20 mouse cellular contexts compared by ENCODE assay signal in the genomic region with DNA sequence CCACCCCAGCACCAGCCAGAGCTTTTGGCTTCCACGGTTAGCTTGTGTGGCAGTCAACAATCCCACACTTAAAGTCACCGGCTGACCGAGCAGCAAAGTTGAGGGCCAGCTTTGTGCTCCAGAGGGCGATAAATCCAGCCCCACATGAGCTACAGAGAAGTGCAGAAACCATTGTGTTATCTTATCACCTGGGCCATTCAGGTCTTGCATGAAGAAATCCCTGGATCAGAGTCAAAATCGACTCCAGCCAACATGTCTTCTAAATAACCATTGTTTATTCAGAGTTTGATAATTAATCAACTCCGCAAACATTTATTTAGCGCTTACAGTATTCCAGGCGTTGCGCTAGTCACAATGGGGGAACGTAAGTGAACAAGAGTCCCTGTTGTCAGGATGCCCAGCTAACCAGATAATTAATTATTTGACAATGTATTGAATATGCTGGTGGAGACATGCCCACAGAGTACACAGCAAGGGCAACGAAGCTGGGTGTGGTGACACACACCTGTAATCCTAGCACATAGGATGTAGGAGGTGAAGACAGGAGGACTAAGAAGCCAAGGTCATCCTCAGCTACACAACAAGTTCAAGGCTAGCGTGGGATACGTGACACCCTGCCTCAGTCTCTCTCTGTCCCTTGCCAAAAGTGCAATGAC. TPM values are rescaled to one million over a fixed set of nuclear protein-coding genes. Genes with fewer than 3 reads are reported as not detected.
A peak's percentile ranks its signal among the peaks of the same experiment; 100 is the strongest.
DNase-seq lines count a peak whose midpoint lies in the region; ATAC-seq and TF ChIP-seq lines count a peak whose summit lies in the region.
"Had no signal": no experiment of that assay in that cellular context is flagged by ENCODE, and none has a peak within 500 bp of the region (broad histone marks: within the 10 kb centered on the region; RNA-seq: fewer than 3 reads in every experiment).

No protein-coding gene starts in this region.

- no peak overlapping the region for H3K4me3 ChIP-seq in liver, adult 2 months (ENCODE audit: insufficient read depth, low read depth, low read length)
- H3K4me3 ChIP-seq in liver, embryonic 11.5 days (ENCODE audit: low read depth, low read length), result no peak overlapping the region
- H3K4me3 ChIP-seq in intestine, embryonic 15.5 days (replicated peaks), result no peak overlapping the region
- H3K4me3 ChIP-seq in liver, embryonic 16.5 days (ENCODE audit: low read depth, low read length), result no peak overlapping the region
- no peak overlapping the region for H3K4me3 ChIP-seq in stomach, embryonic 16.5 days (replicated peaks; ENCODE audit: low read length)
- H3K4me3 ChIP-seq in forebrain, embryonic 13.5 days, result no peak overlapping the region
- no peak overlapping the region for H3K4me3 ChIP-seq in kidney, adult 2 months (ENCODE audit: insufficient read depth, low read depth, low read length)
- H3K4me3 ChIP-seq: embryonic facial prominence, embryonic 10.5 days; heart, embryonic 13.5 days; hindbrain, embryonic 15.5 days had no signal

- H3K9ac ChIP-seq in liver, adult 2 months (ENCODE audit: low read depth, low read length), result no peak overlapping the region
- no peak overlapping the region for H3K9ac ChIP-seq in liver, embryonic 11.5 days (ENCODE audit: low read depth, low read length)
- no peak overlapping the region for H3K9ac ChIP-seq in intestine, embryonic 15.5 days
- H3K9ac ChIP-seq in liver, embryonic 16.5 days (ENCODE audit: low read depth, low read length), result no peak overlapping the region
- no peak overlapping the region for H3K9ac ChIP-seq in stomach, embryonic 16.5 days (ENCODE audit: low read length)
- no peak overlapping the region for H3K9ac ChIP-seq in forebrain, embryonic 13.5 days
- H3K9ac ChIP-seq: heart, embryonic 13.5 days; hindbrain, embryonic 15.5 days had no signal

- peak; percentile 99 for DNase-seq in liver, adult 2 months (ENCODE audit: extremely low read depth, low read depth, low spot score)
- no peak for DNase-seq in liver, embryonic 11.5 days (ENCODE audit: low spot score)
- DNase-seq in kidney, adult 2 months, result no peak
- no peak for DNase-seq in left cerebral cortex, postnatal 14 days (ENCODE audit: low spot score in 2 of 2)
- DNase-seq: adrenal gland, postnatal 14 days; cerebellum, adult 18-20 months; cerebellum, postnatal 10 days; gastrocnemius, postnatal 10 days; heart, postnatal 36 days had no signal

- no peaks in the 10 kb centered on the region for H3K27me3 ChIP-seq in liver, adult 2 months (ENCODE audit: control insufficient read depth, insufficient read depth, low read length)
- no peaks in the 10 kb centered on the region for H3K27me3 ChIP-seq in liver, embryonic 11.5 days (replicated peaks; ENCODE audit: control insufficient read depth, insufficient read depth, low read length)
- no peaks in the 10 kb centered on the region for H3K27me3 ChIP-seq in intestine, embryonic 15.5 days (replicated peaks)
- no peaks in the 10 kb centered on the region for H3K27me3 ChIP-seq in liver, embryonic 16.5 days (ENCODE audit: control insufficient read depth, insufficient read depth, low read depth, low read length)
- H3K27me3 ChIP-seq in stomach, embryonic 16.5 days (ENCODE audit: control insufficient read depth, insufficient read depth, low read length), result no peaks in the 10 kb centered on the region; the same call in 1 of the 2 replicates
- no peaks in the 10 kb centered on the region for H3K27me3 ChIP-seq in forebrain, embryonic 13.5 days
- no peaks in the 10 kb centered on the region for H3K27me3 ChIP-seq in kidney, adult 2 months (replicated peaks; ENCODE audit: control insufficient read depth, insufficient read depth, low read length)
- H3K27me3 ChIP-seq: CH12.LX; heart, embryonic 13.5 days; hindbrain, embryonic 15.5 days; Patski had no signal

- peak; percentile 35 for TF ChIP-seq CTCF in liver, adult 2 months (IDR thresholded peaks at IDR 0.05; ENCODE audit: low read depth, low read length)
- TF ChIP-seq CTCF in kidney, adult 2 months (conservative IDR thresholded peaks at IDR 0.05; ENCODE audit: insufficient read depth, insufficient read length, low read depth, low read length), result no peak; the same call in 1 of the 2 replicates

- 22% methylated on average over 13 of the region's 13 CpGs for WGBS in liver, adult 2 months
- WGBS in liver, embryonic 11.5 days, result 73% methylated on average over 13 of the region's 13 CpGs
- WGBS in intestine, embryonic 15.5 days, result 56% methylated on average over 13 of the region's 13 CpGs
- 63% methylated on average over 13 of the region's 13 CpGs for WGBS in liver, embryonic 16.5 days (ENCODE audit: insufficient replicate concordance)
- WGBS in stomach, embryonic 16.5 days, result 56% methylated on average over 13 of the region's 13 CpGs
- 85% methylated on average over 13 of the region's 13 CpGs for WGBS in forebrain, embryonic 13.5 days
- WGBS in kidney, adult 2 months, result 77% methylated on average over 13 of the region's 13 CpGs

- no peak overlapping the region for H3K4me2 ChIP-seq in liver, embryonic 11.5 days
- H3K4me2 ChIP-seq in intestine, embryonic 15.5 days (replicated peaks), result no peak overlapping the region
- H3K4me2 ChIP-seq in liver, embryonic 16.5 days (ENCODE audit: low read depth, low read length), result no peak overlapping the region
- H3K4me2 ChIP-seq in stomach, embryonic 16.5 days (ENCODE audit: low read depth, low read length), result no peak overlapping the region
- no peak overlapping the region for H3K4me2 ChIP-seq in forebrain, embryonic 13.5 days
- H3K4me2 ChIP-seq: heart, embryonic 13.5 days; hindbrain, embryonic 15.5 days had no signal

- no peak for ATAC-seq in liver, embryonic 11.5 days (replicated peaks; ENCODE audit: low FRiP score)
- peak; percentile 77 for ATAC-seq in intestine, embryonic 15.5 days
- ATAC-seq in liver, embryonic 16.5 days (ENCODE audit: low read depth), result peak; percentile 77
- ATAC-seq in stomach, embryonic 16.5 days (ENCODE audit: insufficient read depth, low FRiP score), result peak; percentile 38; the same call in 1 of the 2 replicates
- no peak for ATAC-seq in forebrain, embryonic 13.5 days
- ATAC-seq: activated CD4-positive, CD25-positive, alpha-beta regulatory T cell, adult 4 months; forebrain, embryonic 14.5 days; Patski had no signal

- intact Hi-C loops in left cerebral cortex, postnatal 14 days (cut with DNase I), result no loop called here

- H3K36me3 ChIP-seq in liver, adult 2 months (ENCODE audit: control insufficient read depth, insufficient read depth, low read length), result no peaks in the 10 kb centered on the region
- H3K36me3 ChIP-seq in liver, embryonic 11.5 days (ENCODE audit: control insufficient read depth, insufficient read depth, low read length), result no peaks in the 10 kb centered on the region
- no peaks in the 10 kb centered on the region for H3K36me3 ChIP-seq in intestine, embryonic 15.5 days
- no peaks in the 10 kb centered on the region for H3K36me3 ChIP-seq in liver, embryonic 16.5 days (ENCODE audit: control insufficient read depth, insufficient read depth)
- H3K36me3 ChIP-seq in stomach, embryonic 16.5 days (ENCODE audit: control insufficient read depth, insufficient read depth, low read length), result no peaks in the 10 kb centered on the region
- no peaks in the 10 kb centered on the region for H3K36me3 ChIP-seq in forebrain, embryonic 13.5 days (ENCODE audit: poor library complexity, severe bottlenecking)
- no peaks in the 10 kb centered on the region for H3K36me3 ChIP-seq in kidney, adult 2 months (ENCODE audit: control insufficient read depth, insufficient read depth, low read length)
- H3K36me3 ChIP-seq: embryonic facial prominence, embryonic 10.5 days; heart, embryonic 13.5 days; hindbrain, embryonic 15.5 days had no signal

- no peaks in the 10 kb centered on the region for H3K79me2 ChIP-seq in liver, adult 2 months (ENCODE audit: control insufficient read depth, insufficient read depth, low read length)

- H3K27ac ChIP-seq in liver, adult 2 months (replicated peaks; ENCODE audit: insufficient read depth, low read depth, low read length), result no peak overlapping the region
- H3K27ac ChIP-seq in liver, embryonic 11.5 days (ENCODE audit: low read depth, low read length), result no peak overlapping the region
- no peak overlapping the region for H3K27ac ChIP-seq in intestine, embryonic 15.5 days
- H3K27ac ChIP-seq in liver, embryonic 16.5 days (ENCODE audit: low read length), result no peak overlapping the region
- H3K27ac ChIP-seq in stomach, embryonic 16.5 days (ENCODE audit: low read length), result no peak overlapping the region
- H3K27ac ChIP-seq in forebrain, embryonic 13.5 days, result no peak overlapping the region
- H3K27ac ChIP-seq in kidney, adult 2 months (ENCODE audit: insufficient read depth, low read depth, low read length), result no peak overlapping the region
- H3K27ac ChIP-seq: embryonic facial prominence, embryonic 10.5 days; heart, embryonic 13.5 days; hindbrain, embryonic 15.5 days had no signal

- TF ChIP-seq POLR2A in liver, adult 2 months (IDR thresholded peaks at IDR 0.05; ENCODE audit: extremely low read depth, insufficient read depth, low read length), result no peak
- TF ChIP-seq POLR2A in kidney, adult 2 months (IDR thresholded peaks at IDR 0.05; ENCODE audit: low read depth, low read length), result no peak

- peaks cover 5% of the 10 kb centered on the region for H3K4me1 ChIP-seq in liver, adult 2 months (ENCODE audit: control insufficient read depth, insufficient read depth, low read length)
- no peaks in the 10 kb centered on the region for H3K4me1 ChIP-seq in liver, embryonic 11.5 days (replicated peaks; ENCODE audit: control insufficient read depth, insufficient read depth, low read length)
- H3K4me1 ChIP-seq in intestine, embryonic 15.5 days (replicated peaks), result 0 out of 2 replicates have a peak, but pooled peaks cover 3% of the 10 kb centered on the region
- H3K4me1 ChIP-seq in liver, embryonic 16.5 days (ENCODE audit: control insufficient read depth, low read depth, low read length), result no peaks in the 10 kb centered on the region
- no peaks in the 10 kb centered on the region for H3K4me1 ChIP-seq in stomach, embryonic 16.5 days (ENCODE audit: control insufficient read depth, insufficient read depth, low read length)
- H3K4me1 ChIP-seq in forebrain, embryonic 13.5 days, result peaks cover 14% of the 10 kb centered on the region
- H3K4me1 ChIP-seq in kidney, adult 2 months (ENCODE audit: control insufficient read depth, insufficient read depth, low read length), result no peaks in the 10 kb centered on the region
- H3K4me1 ChIP-seq: embryonic facial prominence, embryonic 10.5 days; hindbrain, embryonic 15.5 days had no signal

- H3K9me3 ChIP-seq in liver, embryonic 11.5 days (ENCODE audit: control insufficient read depth, low read length), result no peaks in the 10 kb centered on the region
- no peaks in the 10 kb centered on the region for H3K9me3 ChIP-seq in intestine, embryonic 15.5 days
- no peaks in the 10 kb centered on the region for H3K9me3 ChIP-seq in liver, embryonic 16.5 days (replicated peaks; ENCODE audit: control insufficient read depth, low read length)
- H3K9me3 ChIP-seq in stomach, embryonic 16.5 days (replicated peaks; ENCODE audit: control insufficient read depth, low read length), result no peaks in the 10 kb centered on the region
- no peaks in the 10 kb centered on the region for H3K9me3 ChIP-seq in forebrain, embryonic 13.5 days (replicated peaks)
- H3K9me3 ChIP-seq: embryonic facial prominence, embryonic 10.5 days; heart, embryonic 13.5 days; hindbrain, embryonic 15.5 days had no signal

RNA-seq across cellular contexts. Expression of gene Zbtb18, which starts 33.5 kb away (rescaled TPM):
- total RNA-seq in liver, adult 2 months (2014; rRNA removed), result 9.8 and 14.4 TPM in 2 replicates
- polyA plus RNA-seq in liver, adult 2 months (2012; rRNA removed), result 4.9 and 6.7 TPM in 2 replicates
- 1.5 and 2.4 TPM in 2 replicates for polyA plus RNA-seq in liver, embryonic 11.5 days (2014; fragmentation: Nextera tagmentation; extraction: Ambion mirVana)
- 2.0 and 2.2 TPM in 2 replicates for polyA plus RNA-seq in intestine, embryonic 15.5 days (2015; fragmentation: Nextera tagmentation; extraction: Ambion mirVana)
- polyA plus RNA-seq in liver, embryonic 16.5 days (2015; fragmentation: Nextera tagmentation; extraction: Ambion mirVana), result 0.47 and 0.83 TPM in 2 replicates
- 1.6 and 2.0 TPM in 2 replicates for polyA plus RNA-seq in stomach, embryonic 16.5 days (2015; fragmentation: Nextera tagmentation; extraction: Ambion mirVana)
- 59.8 and 88.1 TPM in 2 replicates for polyA plus RNA-seq in forebrain, embryonic 13.5 days (2015; fragmentation: Nextera tagmentation; extraction: Ambion mirVana)
- 9.2 and 12.7 TPM in 2 replicates for polyA plus RNA-seq in kidney, adult 2 months (2012; rRNA removed)
- 100 to 1,000 TPM; 397 to 428 TPM for total RNA-seq in left cerebral cortex, postnatal 14 days (2021)

Comparison
In these comparisons a context has a peak if more than half of its experiments do, and no peak if none do; other contexts are left out.
1. ATAC-seq: peak in intestine, embryonic 15.5 days (single experiment), liver, embryonic 16.5 days (single experiment) and stomach, embryonic 16.5 days (single experiment); none in liver, embryonic 11.5 days (single experiment) and forebrain, embryonic 13.5 days (single experiment).